Mouse (Mus musculus): Measurements from ENCODE around the gene Tmem120a. TPM values are rescaled to one million over a fixed set of nuclear protein-coding genes. Genes with fewer than 3 reads are reported as not detected.
A peak's percentile ranks its signal among the peaks of the same experiment; 100 is the strongest.

The Tmem120a gene
- 14.4 and 15.4 TPM in 2 replicates for polyA plus RNA-seq (2012; rRNA removed)

DNA sequence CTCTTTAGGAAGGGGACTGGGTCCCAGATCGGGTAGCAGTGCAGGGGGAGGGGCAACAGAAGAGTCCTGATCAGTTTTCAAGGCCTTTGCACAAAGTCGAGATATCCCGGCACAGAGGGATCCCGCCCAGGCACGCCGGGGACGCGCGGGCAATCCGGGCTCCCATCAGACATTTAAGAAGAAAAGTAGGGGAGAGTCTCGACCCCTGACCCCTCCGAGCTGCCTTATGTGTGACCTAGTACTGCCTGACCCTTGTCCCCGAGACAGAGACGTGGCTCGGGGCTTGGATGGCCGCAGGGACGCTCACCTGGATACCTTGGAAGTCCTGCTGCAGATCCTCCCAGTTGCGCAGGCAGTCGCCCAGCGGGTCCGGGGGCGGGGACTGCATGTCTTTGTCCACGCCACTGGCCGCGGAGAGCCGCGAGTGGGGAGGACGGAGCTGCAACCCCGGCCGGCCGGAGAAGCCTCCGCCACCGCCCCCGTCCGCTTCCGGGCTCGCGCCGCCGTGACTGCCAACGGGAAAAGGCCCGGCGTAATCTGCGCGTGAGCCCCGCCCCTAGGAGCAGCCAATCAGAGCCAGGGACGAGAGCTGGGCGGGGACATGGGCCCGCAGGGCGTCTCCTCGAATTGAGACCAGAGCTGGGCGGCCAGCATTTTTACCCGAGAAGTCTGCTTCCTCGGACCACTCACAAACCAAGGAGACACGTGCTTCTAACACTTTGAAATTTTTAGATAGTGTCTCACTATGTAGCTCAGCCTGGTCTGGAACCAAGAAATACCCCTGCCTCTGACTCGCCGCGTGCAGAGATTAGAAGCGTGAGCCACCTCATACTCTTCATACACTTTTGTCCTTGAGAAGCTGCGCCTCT lies at the start of gene Tmem120a:
Gene Tmem120a (minus strand): TSS at position 708 of the 869 bp plus-strand sequence.
- H3K4me1 ChIP-seq (ENCODE audit: control insufficient read depth, insufficient read depth, low read length): 0 out of 2 replicates have a peak, but pooled peaks cover 2% of the 10 kb centered on the region

DNA sequence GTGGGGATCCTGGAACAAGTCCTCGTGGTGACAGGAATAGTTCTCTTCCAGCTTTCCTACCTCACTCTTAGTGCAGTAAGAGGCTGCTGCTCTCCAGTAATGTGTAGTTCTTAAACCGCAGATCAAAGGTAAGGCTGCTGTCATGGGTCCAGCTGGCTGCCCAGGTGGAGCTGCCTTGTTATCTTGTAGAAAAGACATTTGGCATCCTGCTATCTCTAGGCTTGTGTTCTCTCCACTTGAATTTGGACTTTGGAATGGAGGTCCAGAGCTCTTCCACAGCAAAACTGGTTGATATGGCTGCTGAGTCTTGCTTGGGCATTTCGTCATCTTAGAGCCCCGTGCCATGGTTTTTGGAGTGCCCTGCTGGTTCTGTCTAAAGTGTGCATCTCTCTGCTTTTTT lies 38.7 kb upstream of the Tmem120a start:
- H3K4me3 ChIP-seq (ENCODE audit: insufficient read depth, low read length): no peak overlapping the region

More for the DNA sequence above, at the start of gene Tmem120a:
- no peak within 1 kb of the TSS for H3K27ac ChIP-seq (ENCODE audit: insufficient read depth, low read length)
- TF ChIP-seq POLR2A (IDR thresholded peaks at IDR 0.05; ENCODE audit: extremely low read depth, insufficient read depth, low read length) (peak; percentile 54; the same call in 1 of the 2 replicates), CTCF (IDR thresholded peaks at IDR 0.05; ENCODE audit: extremely low read depth, insufficient read depth, low read length) (no peak)
- peak within 1 kb of the TSS; percentile 96 for H3K4me3 ChIP-seq (ENCODE audit: insufficient read depth, low read length)

DNA sequence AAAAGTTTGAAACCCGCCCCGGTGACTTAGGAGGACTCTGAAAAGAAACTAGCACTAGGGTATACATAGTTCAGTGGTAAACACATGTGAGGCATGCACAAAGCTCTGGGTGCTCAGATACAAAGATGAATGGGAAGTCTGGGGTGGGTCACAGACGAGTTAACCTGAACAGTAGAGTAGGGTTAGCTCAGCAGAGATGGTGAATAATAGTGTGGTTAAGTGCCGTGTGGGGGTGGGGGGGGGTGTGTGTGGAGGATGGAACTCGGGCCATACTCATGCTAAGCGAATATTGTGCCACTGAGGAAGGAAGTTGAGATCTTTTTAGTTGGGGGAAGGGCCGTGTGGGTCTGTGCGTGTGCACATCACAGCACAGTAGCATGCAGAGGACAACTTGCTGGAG lies 36.1 kb upstream of the Tmem120a start:
- Histone ChIP-seq H3K4me3 (ENCODE audit: insufficient read depth, low read length) (no peak overlapping the region), H3K27ac (ENCODE audit: insufficient read depth, low read length) (no peak overlapping the region), H3K4me1 (ENCODE audit: control insufficient read depth, insufficient read depth, low read length) (peaks cover 5% of the 10 kb centered on the region; the same call in 1 of the 2 replicates)
- TF ChIP-seq CTCF (IDR thresholded peaks at IDR 0.05; ENCODE audit: extremely low read depth, insufficient read depth, low read length) (no peak), POLR2A (IDR thresholded peaks at IDR 0.05; ENCODE audit: extremely low read depth, insufficient read depth, low read length) (no peak)

More for the DNA sequence above, 38.7 kb upstream of the Tmem120a start:
- Histone ChIP-seq H3K4me1 (ENCODE audit: control insufficient read depth, insufficient read depth, low read length) (peaks cover 3% of the 10 kb centered on the region; the same call in 1 of the 2 replicates), H3K27ac (ENCODE audit: insufficient read depth, low read length) (no peak overlapping the region)
- no peak for TF ChIP-seq CTCF (IDR thresholded peaks at IDR 0.05; ENCODE audit: extremely low read depth, insufficient read depth, low read length)
- TF ChIP-seq POLR2A (IDR thresholded peaks at IDR 0.05; ENCODE audit: extremely low read depth, insufficient read depth, low read length): no peak

DNA sequence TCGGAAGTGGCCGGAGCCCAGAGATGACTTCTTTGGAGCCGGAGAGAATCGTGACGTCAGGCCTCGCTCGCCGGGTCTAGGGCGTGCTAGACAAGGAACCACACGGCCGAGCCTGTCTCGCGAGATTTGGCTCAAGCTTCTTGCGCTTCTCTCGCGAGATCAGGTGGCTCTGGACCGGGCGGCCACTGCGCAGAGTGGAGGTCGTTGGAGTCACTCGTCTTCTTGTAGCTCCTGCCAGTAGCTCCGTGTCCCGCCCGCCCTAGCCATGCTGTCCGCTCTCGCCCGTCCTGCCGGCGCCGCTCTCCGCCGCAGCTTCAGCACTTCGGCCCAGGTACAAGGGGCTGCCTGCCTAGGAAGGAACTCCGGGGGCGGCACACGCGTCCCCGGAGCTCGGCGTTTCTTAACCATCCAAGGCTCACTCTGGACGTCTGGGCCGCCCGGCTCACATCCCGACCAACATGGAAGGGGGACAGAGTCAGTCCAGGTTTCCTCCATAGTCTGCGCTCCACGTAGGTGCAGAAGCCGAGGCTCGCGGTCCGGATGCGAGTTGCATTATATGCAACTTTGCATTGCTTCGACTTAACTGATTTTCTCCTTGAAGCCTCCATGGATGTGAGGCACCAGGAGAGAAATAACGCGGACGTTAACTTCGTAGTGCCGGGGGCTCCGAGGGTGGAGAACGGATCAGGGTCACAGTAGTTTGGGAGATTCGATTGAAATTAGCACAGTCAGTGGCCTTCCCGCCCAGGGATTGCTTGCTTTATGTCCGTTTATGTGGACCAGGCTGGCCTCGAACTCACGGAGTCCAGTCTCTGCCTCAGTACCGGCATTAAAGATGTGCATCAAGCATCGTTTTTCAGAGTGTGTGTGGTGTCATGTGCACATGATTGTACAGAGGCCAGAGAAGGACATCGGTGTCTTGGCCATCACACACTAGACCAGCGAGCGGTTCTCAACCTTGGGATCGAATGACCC lies 34.5 kb upstream of the Tmem120a start, which contains the start of gene Mdh2:
Gene Mdh2 (plus strand): TSS at position 10 of the 975 bp plus-strand sequence.
- peak within 1 kb of the TSS; percentile 92 for H3K4me3 ChIP-seq (ENCODE audit: insufficient read depth, low read length)
- TF ChIP-seq POLR2A (IDR thresholded peaks at IDR 0.05; ENCODE audit: extremely low read depth, insufficient read depth, low read length) (peak; percentile 98), CTCF (IDR thresholded peaks at IDR 0.05; ENCODE audit: extremely low read depth, insufficient read depth, low read length) (no peak)
- H3K27ac ChIP-seq (ENCODE audit: insufficient read depth, low read length): peak within 1 kb of the TSS; percentile 84
- H3K4me1 ChIP-seq (ENCODE audit: control insufficient read depth, insufficient read depth, low read length): peaks cover 5% of the 10 kb centered on the region; the same call in 1 of the 2 replicates

DNA sequence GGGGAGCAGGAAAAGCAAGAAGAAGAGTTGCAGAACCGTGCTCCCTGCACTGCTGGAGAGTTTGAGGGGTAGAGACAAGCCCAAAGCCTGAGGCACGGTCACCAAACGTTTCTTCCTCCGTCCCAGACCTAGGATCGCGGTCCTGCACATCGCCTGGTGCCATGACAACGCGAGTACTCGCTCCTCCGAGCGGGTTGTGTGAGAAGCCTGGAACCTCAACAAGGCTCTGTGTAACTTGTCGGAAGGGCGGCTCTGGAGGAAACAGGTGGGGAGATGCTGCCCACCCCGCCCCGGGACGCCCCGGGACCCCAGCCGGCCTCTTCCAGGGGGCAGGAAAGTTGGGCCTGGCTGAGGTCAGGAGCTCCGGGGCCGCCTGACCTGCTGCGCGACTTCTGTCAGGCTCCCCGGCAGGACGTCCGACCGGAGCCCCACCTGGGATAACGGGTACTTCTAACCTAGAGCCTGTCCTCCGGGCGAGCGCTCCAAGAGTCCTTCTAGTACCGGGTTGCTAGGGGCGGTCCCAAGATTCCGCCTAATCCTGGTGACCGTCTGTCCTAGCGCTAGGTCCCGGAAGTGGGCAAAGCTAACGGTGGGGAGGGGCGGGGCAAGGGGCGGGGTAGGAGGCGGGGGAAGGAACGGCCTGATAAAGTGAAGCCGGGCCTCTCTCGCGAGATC lies 33.7 kb upstream of the Tmem120a start, which contains the start of gene Styxl1:
Gene Styxl1 (minus strand): TSS at position 590 of the 675 bp plus-strand sequence.
- peak within 1 kb of the TSS; percentile 92 for H3K4me3 ChIP-seq (ENCODE audit: insufficient read depth, low read length)
- H3K4me1 ChIP-seq (ENCODE audit: control insufficient read depth, insufficient read depth, low read length): peaks cover 5% of the 10 kb centered on the region; the same call in 1 of the 2 replicates
- H3K27ac ChIP-seq (ENCODE audit: insufficient read depth, low read length): peak within 1 kb of the TSS; percentile 84
- no peak for TF ChIP-seq CTCF (IDR thresholded peaks at IDR 0.05; ENCODE audit: extremely low read depth, insufficient read depth, low read length)
- no peak for TF ChIP-seq POLR2A (IDR thresholded peaks at IDR 0.05; ENCODE audit: extremely low read depth, insufficient read depth, low read length)

DNA sequence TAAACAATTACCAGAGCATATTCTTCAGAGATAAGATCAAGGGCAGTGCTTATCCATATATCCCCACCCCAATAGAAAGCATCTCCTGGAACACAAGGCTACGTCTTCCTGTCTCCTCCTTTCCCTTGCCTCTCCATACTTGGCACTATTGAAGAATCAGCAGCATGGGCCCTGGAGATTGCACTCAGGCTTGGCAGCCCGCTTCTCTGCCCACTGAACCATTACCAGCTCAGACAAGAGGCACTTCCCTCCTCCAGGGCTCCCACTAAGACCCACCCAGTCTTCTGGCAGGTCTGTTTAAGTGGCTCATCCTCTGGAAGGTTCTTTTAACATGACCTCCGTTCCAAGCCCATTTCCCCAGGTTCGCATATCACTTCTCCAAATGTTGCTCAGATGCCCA lies 32.3 kb upstream of the Tmem120a start:
- TF ChIP-seq POLR2A (IDR thresholded peaks at IDR 0.05; ENCODE audit: extremely low read depth, insufficient read depth, low read length): no peak
- no peak for TF ChIP-seq CTCF (IDR thresholded peaks at IDR 0.05; ENCODE audit: extremely low read depth, insufficient read depth, low read length)
- no peak overlapping the region for H3K27ac ChIP-seq (ENCODE audit: insufficient read depth, low read length)
- H3K4me1 ChIP-seq (ENCODE audit: control insufficient read depth, insufficient read depth, low read length): peaks cover 5% of the 10 kb centered on the region; the same call in 1 of the 2 replicates
- H3K4me3 ChIP-seq (ENCODE audit: insufficient read depth, low read length): no peak overlapping the region

DNA sequence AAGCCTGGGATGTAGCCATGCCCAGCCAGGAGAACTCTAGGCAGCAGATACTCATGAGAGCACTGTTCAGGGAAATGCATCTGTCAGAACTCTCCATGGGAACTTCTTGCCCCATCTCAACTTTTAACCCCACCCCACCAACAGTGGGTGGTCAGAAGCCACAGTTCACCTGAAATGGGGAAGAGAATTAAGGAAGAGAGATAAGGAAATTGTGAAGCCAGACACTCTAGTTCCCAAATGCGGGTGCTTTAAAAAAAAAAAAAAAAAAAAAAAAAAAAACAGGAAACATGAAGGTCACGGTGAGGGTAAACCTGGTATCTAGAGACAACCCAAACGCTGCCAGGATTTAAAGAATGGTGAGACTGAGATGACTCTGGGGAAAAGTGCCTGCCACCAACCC lies 28.3 kb upstream of the Tmem120a start:
- Histone ChIP-seq H3K4me1 (ENCODE audit: control insufficient read depth, insufficient read depth, low read length) (peaks cover 1% of the 10 kb centered on the region; the same call in 1 of the 2 replicates), H3K27ac (ENCODE audit: insufficient read depth, low read length) (no peak overlapping the region), H3K4me3 (ENCODE audit: insufficient read depth, low read length) (no peak overlapping the region)
- TF ChIP-seq POLR2A (IDR thresholded peaks at IDR 0.05; ENCODE audit: extremely low read depth, insufficient read depth, low read length) (no peak), CTCF (IDR thresholded peaks at IDR 0.05; ENCODE audit: extremely low read depth, insufficient read depth, low read length) (no peak)

DNA sequence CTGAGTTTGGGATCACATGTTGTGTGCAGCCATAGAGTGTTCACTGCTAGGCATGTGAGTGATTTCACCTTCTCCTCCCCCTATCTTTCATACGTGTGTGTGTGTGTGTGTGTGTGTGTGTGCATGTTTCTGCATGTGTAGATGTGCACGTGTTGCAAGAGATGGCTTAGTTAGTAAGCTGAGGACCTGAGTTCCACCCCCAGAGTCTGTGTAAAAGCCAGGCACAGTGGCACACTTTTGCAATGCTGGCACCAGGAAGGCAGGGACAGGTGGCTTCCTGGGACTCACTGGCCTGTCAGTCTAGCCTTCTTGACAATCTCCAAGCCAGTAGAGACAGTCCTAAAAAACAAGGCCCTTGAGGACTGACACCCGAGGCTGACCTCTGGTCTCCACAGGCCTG lies 20.7 kb upstream of the Tmem120a start:
- no peaks in the 10 kb centered on the region for H3K4me1 ChIP-seq (ENCODE audit: control insufficient read depth, insufficient read depth, low read length)
- no peak overlapping the region for H3K27ac ChIP-seq (ENCODE audit: insufficient read depth, low read length)
- H3K4me3 ChIP-seq (ENCODE audit: insufficient read depth, low read length): no peak overlapping the region
- TF ChIP-seq POLR2A (IDR thresholded peaks at IDR 0.05; ENCODE audit: extremely low read depth, insufficient read depth, low read length): no peak
- no peak for TF ChIP-seq CTCF (IDR thresholded peaks at IDR 0.05; ENCODE audit: extremely low read depth, insufficient read depth, low read length)
